Mouse (Mus musculus) erythroid progenitor cell, adult 5-6 weeks (primary cell): ENCODE data around the gene Gm10130. TPM values are rescaled to one million over a fixed set of nuclear protein-coding genes. Genes with fewer than 3 reads are reported as not detected.
A peak's percentile ranks its signal among the peaks of the same experiment; 100 is the strongest.
"Not testable (repeated sequence)": the region's sequence is repeated elsewhere in the genome, so short reads cannot be mapped to it uniquely, and the experiment has no call there.

Experiments used
- ATAC-seq: replicated peaks from 2 replicates; pipeline ENCODE4 v1.8.0; 2016; ENCODE audit warnings: moderate number of reproducible peaks, mild to moderate bottlenecking, moderate TSS enrichment, inconsistent platforms; ENCODE audit not compliant: poor library complexity, low FRiP score, severe bottlenecking
- total RNA-seq, 2 experiments: library from RNA; stranded (forward) in 1 of 2; stranded (reverse) in 1 of 2; fragments of 150-400 nt in 1 of 2; fragments of 186-747, 209-891 nt in 1 of 2; gene quantifications; 2 replicates each; pipeline versions ENCODE4 v1.2.3 to v1.2.4; 2015 to 2017; ENCODE audit warnings: low replicate concordance in 2 of 2

Gene Gm10130
- total RNA-seq (2015; ENCODE audit: low replicate concordance), result 16.9 TPM in 1 of 2 replicates, not detected in the other
- total RNA-seq (2017; ENCODE audit: low replicate concordance), result not detected in 2 replicates

GRCm38 (mm10) chr2:150323402-150323801 is at the start of gene Gm10130:
Gm10130 (plus strand) TSS chr2:150323702.
- no peak for ATAC-seq

DNA sequence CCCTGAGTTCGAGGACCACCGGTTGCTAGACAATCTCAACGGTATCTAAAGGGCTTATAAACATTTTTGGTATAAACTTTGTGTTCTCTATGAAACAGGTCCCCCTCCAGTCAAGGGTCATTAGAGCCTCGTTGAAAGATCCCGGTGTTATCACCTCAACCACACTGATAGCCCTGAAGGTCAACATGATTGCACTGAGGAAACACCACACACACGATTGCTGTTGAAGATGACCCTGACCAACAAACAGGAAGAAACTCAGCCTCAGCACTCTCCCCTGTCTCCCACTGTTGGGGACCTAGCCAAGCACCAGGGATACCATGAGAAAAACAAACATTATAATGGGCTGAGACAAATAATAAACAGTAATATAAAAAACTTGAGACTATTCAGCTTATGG is 29.8 kb upstream of the Gm10130 start:
- no peak for ATAC-seq

DNA sequence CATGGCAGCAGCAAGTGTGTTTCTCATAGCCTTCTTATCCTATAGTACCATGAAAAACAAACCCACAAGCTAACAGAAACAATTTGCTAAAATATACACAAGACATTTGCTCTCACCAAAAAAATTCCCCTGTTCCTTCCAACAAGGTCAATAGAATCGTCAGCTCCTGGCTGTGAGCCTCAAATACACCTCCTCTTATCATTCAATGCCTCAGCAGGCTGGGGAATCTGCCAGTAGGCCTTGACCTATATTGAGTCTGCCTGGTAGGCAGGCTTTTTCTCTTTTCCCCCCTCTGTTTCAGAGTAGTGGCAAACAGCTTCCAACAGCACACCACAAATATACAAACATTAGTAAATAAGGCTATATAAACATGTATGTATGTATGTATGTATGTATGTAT is 24.4 kb upstream of the Gm10130 start:
- ATAC-seq, result no peak

DNA sequence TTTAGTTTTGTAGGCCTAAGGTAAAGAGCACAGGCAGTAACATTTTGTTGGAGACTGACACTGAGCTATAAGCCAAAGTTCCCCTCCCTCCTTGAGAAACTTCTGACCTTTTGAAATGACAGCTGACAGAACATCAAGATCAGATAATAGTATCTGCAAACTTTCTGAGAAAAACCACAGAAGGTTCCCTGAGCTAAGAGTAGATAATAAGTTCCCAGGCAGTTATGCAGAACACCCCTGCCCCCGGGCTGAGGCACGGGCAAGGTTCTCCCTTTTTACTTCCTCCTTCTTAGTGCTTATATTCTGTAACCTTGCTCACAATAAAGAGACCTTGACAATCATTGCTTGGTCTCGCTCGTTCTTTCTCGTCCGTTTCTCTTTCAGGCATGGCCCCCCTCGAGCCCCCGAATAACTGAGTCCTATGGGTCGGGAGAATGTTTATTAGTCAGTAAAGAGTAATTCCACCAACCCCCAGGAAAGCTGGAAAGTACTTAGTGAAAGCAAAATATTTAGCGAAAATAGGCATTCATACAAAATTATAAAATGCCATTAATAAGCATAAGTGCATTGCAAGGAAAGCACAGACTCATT is 16.2 kb upstream of the Gm10130 start:
- no peak for ATAC-seq

- peak; percentile 87 for ATAC-seq
These were observed 12.3 kb upstream of the Gm10130 start for GRCm38 (mm10) chr2:150310952-150311884.

- no peak for ATAC-seq
These were observed 7.4 kb upstream of the Gm10130 start for GRCm38 (mm10) chr2:150316140-150316539.

GRCm38 (mm10) chr2:150318973-150319372 is 4.5 kb upstream of the Gm10130 start:
- ATAC-seq, result no peak

DNA sequence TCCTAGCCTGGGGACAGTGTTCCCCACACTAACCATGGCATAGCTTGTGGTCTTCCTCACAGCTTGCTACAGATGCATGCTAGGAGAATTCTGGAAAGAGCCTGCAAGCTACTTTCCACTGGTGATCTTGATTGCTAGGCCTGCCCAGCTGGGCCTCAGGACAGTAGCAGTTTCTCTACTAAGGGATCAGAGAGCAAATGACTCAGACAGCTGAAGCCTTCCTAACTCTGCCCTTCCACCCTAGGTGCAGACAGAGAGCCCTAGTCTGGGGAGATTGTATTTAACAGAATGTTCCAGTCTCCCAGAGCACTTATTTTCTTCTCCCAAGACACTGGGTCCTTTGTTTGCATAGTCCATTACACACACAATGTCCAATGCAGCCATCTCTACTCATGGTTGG is 33.6 kb downstream of the Gm10130 start:
- not testable (repeated sequence) for ATAC-seq

- not testable (repeated sequence) for ATAC-seq
These were observed 38.8 kb downstream of the Gm10130 start, which contains the start of gene 3300002I08Rik for GRCm38 (mm10) chr2:150362113-150362877. 3300002I08Rik (minus strand) TSS chr2:150362765.

GRCm38 (mm10) chr2:150362878-150363229 is 39.4 kb downstream of the Gm10130 start:
- ATAC-seq, result no peak

DNA sequence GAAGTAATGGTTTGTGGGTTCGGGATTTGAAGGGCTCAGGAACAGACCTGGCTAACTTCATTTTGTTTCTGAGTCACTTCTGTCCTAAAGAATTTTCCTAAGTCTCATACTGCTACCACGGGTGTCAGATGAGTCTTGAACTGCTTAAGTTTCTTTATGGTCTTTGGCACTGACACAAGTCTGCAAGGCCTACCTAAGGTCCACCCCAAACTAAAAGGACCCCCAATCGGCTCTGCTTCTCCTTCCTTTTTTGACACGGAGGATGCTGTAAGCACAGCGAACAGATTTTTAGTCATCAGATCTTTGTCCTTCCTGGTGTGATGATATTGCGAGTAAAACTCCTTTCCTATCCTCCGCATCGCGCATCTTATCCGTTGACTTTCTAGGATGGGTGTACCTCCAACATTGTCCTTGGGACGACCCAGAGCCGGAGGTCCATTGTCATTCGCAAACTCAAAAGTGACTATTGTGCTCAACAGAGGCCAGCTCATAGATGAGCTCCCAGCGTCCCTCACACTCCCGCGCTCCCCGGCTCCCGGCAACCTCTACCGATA is 62.1 kb downstream of the Gm10130 start:
- ATAC-seq, result peak; percentile 63

DNA sequence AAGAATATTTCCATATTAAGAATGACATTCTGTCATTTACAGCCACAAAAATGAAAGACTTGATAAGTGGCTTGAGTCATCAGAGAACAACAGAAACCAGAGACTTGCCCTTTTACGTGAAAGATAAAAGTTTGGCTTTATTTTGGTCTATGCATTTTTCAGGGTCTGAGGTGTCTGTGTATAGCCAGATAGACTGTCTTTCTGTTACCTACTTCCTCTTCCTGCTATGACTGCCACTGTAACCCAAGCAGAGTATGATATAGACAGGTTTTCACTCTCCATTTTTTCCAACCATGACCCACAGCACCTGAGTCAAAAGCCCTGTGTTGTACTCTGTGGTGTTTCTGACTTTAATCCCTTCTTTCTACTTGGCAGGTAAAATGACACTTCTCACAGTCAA is 66.7 kb downstream of the Gm10130 start:
- no peak for ATAC-seq

DNA sequence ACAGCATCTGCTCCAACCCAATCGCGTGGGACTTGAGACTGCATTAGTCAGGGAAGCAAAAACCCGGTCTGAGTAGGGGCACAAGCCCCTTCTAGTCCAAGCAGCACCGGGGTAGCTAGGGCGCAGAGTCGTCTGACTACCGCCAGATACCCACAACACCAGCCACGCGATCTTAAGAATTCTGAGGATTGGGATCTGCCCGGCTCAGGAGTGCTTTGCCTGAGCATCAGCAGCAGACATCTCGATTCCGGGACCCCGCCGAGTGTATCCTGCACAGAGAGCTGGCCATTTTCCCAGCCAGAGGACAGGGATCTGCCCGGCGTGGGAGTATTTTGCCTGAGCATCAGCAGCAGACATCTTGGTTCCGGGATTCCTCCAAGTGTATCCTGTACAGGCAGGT is 88.6 kb downstream of the Gm10130 start:
- ATAC-seq, result not testable (repeated sequence)

Other genes starting within 250 kb of the Gm10130 start
- gene Zfp120, start 187.0 kb upstream of the Gm10130 start, total RNA-seq (2015; ENCODE audit: low replicate concordance), result 2.2 and 2.5 TPM in 2 replicates
- gene Zfp120, start 187.0 kb upstream of the Gm10130 start, total RNA-seq (2017; ENCODE audit: low replicate concordance), result 4.4 and 26.9 TPM in 2 replicates
- not detected in 2 replicates for gene Gm10770, start 144.0 kb upstream of the Gm10130 start, total RNA-seq (2015; ENCODE audit: low replicate concordance)
- not detected in 2 replicates for gene Gm10770, start 144.0 kb upstream of the Gm10130 start, total RNA-seq (2017; ENCODE audit: low replicate concordance)
- not detected in 2 replicates for gene Gm14139, start 141.9 kb upstream of the Gm10130 start, total RNA-seq (2015; ENCODE audit: low replicate concordance)
- not detected in 2 replicates for gene Gm14139, start 141.9 kb upstream of the Gm10130 start, total RNA-seq (2017; ENCODE audit: low replicate concordance)
- gene Zfp937, start 105.6 kb upstream of the Gm10130 start, total RNA-seq (2015; ENCODE audit: low replicate concordance), result 0.36 TPM in 1 of 2 replicates, not detected in the other
- gene Zfp937, start 105.6 kb upstream of the Gm10130 start, total RNA-seq (2017; ENCODE audit: low replicate concordance), result not detected in 2 replicates
- 2.5 TPM in 1 of 2 replicates, not detected in the other for gene Gm21994, start 68.1 kb upstream of the Gm10130 start, total RNA-seq (2015; ENCODE audit: low replicate concordance)
- gene Gm21994, start 68.1 kb upstream of the Gm10130 start, total RNA-seq (2017; ENCODE audit: low replicate concordance), result not detected in 2 replicates
- not detected in 2 replicates for gene Gm14124, start 66.2 kb upstream of the Gm10130 start, total RNA-seq (2015; ENCODE audit: low replicate concordance)
- gene Gm14124, start 66.2 kb upstream of the Gm10130 start, total RNA-seq (2017; ENCODE audit: low replicate concordance), result not detected in 2 replicates
- not detected in 2 replicates for gene 3300002I08Rik, start 39.1 kb downstream of the Gm10130 start, total RNA-seq (2015; ENCODE audit: low replicate concordance)
- gene 3300002I08Rik, start 39.1 kb downstream of the Gm10130 start, total RNA-seq (2017; ENCODE audit: low replicate concordance), result not detected in 2 replicates
- not detected in 2 replicates for gene Zfp442, start 127.8 kb downstream of the Gm10130 start, total RNA-seq (2015; ENCODE audit: low replicate concordance)
- gene Zfp442, start 127.8 kb downstream of the Gm10130 start, total RNA-seq (2017; ENCODE audit: low replicate concordance), result 1.5 TPM in 1 of 2 replicates, not detected in the other
- gene Zfp345, start 161.4 kb downstream of the Gm10130 start, total RNA-seq (2015; ENCODE audit: low replicate concordance), result not detected in 2 replicates
- gene Zfp345, start 161.4 kb downstream of the Gm10130 start, total RNA-seq (2017; ENCODE audit: low replicate concordance), result not detected in 2 replicates
- gene Cst7, start 246.7 kb downstream of the Gm10130 start, total RNA-seq (2015; ENCODE audit: low replicate concordance), result 26.8 and 31.7 TPM in 2 replicates
- 10.7 and 24.7 TPM in 2 replicates for gene Cst7, start 246.7 kb downstream of the Gm10130 start, total RNA-seq (2017; ENCODE audit: low replicate concordance)